Mouse (Mus musculus) right cerebral cortex, postnatal 25 days (tissue): ENCODE results near the gene Asap2.

Experiments used
- DNase-seq: peaks from one replicate; pipeline ENCODE4 v3.0.0; 2022

The Asap2 gene

GRCm38 (mm10) chr12:21168149-21168548 is 177.9 kb downstream of the Asap2 start:
- DNase-seq = no peak

- no peak for DNase-seq
Observed at GRCm38 (mm10) chr12:21171776-21172490, 181.7 kb downstream of the Asap2 start.

- no peak for DNase-seq
Observed at GRCm38 (mm10) chr12:21173847-21174412, 183.7 kb downstream of the Asap2 start.

GRCm38 (mm10) chr12:21176399-21176798 is 186.1 kb downstream of the Asap2 start:
- no peak for DNase-seq

GRCm38 (mm10) chr12:21177123-21177698 is 187.0 kb downstream of the Asap2 start:
- DNase-seq = no peak

- no peak for DNase-seq
Observed at GRCm38 (mm10) chr12:21180091-21180490, 189.8 kb downstream of the Asap2 start.

- no peak for DNase-seq
Observed at GRCm38 (mm10) chr12:21182786-21183185, 192.5 kb downstream of the Asap2 start.

GRCm38 (mm10) chr12:21183321-21183720 is 193.1 kb downstream of the Asap2 start:
- DNase-seq = no peak

GRCm38 (mm10) chr12:21186145-21186544 is 195.9 kb downstream of the Asap2 start:
- no peak for DNase-seq

- DNase-seq = no peak
Observed at GRCm38 (mm10) chr12:21188880-21189279, 198.6 kb downstream of the Asap2 start.

GRCm38 (mm10) chr12:21191546-21191945 is 201.3 kb downstream of the Asap2 start:
- DNase-seq = no peak

- DNase-seq = no peak
Observed at GRCm38 (mm10) chr12:21195497-21195896, 205.2 kb downstream of the Asap2 start.

- DNase-seq = no peak
Observed at GRCm38 (mm10) chr12:21196420-21196819, 206.2 kb downstream of the Asap2 start.

GRCm38 (mm10) chr12:21200613-21201012 is 210.4 kb downstream of the Asap2 start:
- DNase-seq = no peak

- DNase-seq = peak; percentile 49
Observed at GRCm38 (mm10) chr12:21201485-21202269, 211.4 kb downstream of the Asap2 start.

- DNase-seq = no peak
Observed at GRCm38 (mm10) chr12:21204701-21205312, 214.5 kb downstream of the Asap2 start.

- no peak for DNase-seq
Observed at GRCm38 (mm10) chr12:21205799-21206198, 215.5 kb downstream of the Asap2 start.

GRCm38 (mm10) chr12:21207422-21207821 is 217.2 kb downstream of the Asap2 start:
- DNase-seq = no peak

GRCm38 (mm10) chr12:21208172-21208795 is 218.0 kb downstream of the Asap2 start:
- no peak for DNase-seq

- DNase-seq = no peak
Observed at GRCm38 (mm10) chr12:21209273-21209672, 219.0 kb downstream of the Asap2 start.

- DNase-seq = no peak
Observed at GRCm38 (mm10) chr12:21212876-21213275, 222.6 kb downstream of the Asap2 start.

- DNase-seq = no peak
Observed at GRCm38 (mm10) chr12:21214551-21215165, 224.4 kb downstream of the Asap2 start.
